Mouse (Mus musculus): Measurements from ENCODE around the gene Sesn3. TPM values are rescaled to one million over a fixed set of nuclear protein-coding genes. Genes with fewer than 3 reads are reported as not detected.
A peak's percentile ranks its signal among the peaks of the same experiment; 100 is the strongest.
"Not testable (repeated sequence)": the region's sequence is repeated elsewhere in the genome, so short reads cannot be mapped to it uniquely, and the experiment has no call there.

The Sesn3 gene
- polyA plus RNA-seq, 1 experiment from 2014 or later = 41.2 TPM

DNA sequence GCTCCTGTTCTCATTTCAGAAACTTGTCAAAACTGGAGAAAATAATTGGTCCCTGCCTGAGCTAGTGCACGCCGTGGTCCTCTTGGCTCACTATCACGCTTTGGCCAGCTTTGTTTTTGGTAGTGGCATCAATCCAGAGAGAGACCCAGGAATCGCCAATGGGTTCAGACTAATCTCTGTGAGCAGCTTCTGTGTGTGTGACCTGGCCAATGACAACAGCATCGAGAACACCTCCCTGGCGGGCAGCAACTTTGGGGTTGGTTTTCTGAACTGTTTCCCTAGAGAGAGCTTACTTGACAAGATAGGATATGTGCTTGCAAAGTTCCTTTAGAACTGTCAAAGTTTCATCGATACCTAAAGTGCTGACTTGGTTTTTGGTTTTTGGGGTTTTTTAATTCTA lies 39.6 kb downstream of the Sesn3 start:
- no peak for ATAC-seq (ENCODE audit: insufficient number of reproducible peaks, insufficient read depth, low FRiP score, low read depth)
- Histone ChIP-seq H3K9me3 (ENCODE audit: control insufficient read depth, low read depth, low read length) (no peaks in the 10 kb centered on the region), H3K36me3 (ENCODE audit: control insufficient read depth, insufficient read depth, low read length) (peaks cover 51% of the 10 kb centered on the region), H3K4me3 (ENCODE audit: low read depth, low read length) (no peak overlapping the region), H3K4me1 (ENCODE audit: control insufficient read depth, insufficient read depth, low read length) (no peaks in the 10 kb centered on the region), H3K27ac (ENCODE audit: low read length) (no peak overlapping the region), H3K4me2 (replicated peaks; ENCODE audit: low read depth, low read length) (no peak overlapping the region), H3K27me3 (ENCODE audit: control insufficient read depth, insufficient read depth, low read length) (no peaks in the 10 kb centered on the region), H3K9ac (replicated peaks; ENCODE audit: low read depth, low read length) (no peak overlapping the region)
- WGBS = 91% methylated on average over 7 of the region's 7 CpGs

- Histone ChIP-seq H3K4me3 (ENCODE audit: low read depth, low read length) (no peak overlapping the region), H3K27me3 (ENCODE audit: control insufficient read depth, insufficient read depth, low read length) (no peaks in the 10 kb centered on the region), H3K4me1 (ENCODE audit: control insufficient read depth, insufficient read depth, low read length) (no peaks in the 10 kb centered on the region), H3K9me3 (ENCODE audit: control insufficient read depth, low read depth, low read length) (no peaks in the 10 kb centered on the region), H3K9ac (replicated peaks; ENCODE audit: low read depth, low read length) (no peak overlapping the region), H3K36me3 (ENCODE audit: control insufficient read depth, insufficient read depth, low read length) (peaks cover 59% of the 10 kb centered on the region), H3K27ac (ENCODE audit: low read length) (no peak overlapping the region), H3K4me2 (replicated peaks; ENCODE audit: low read depth, low read length) (no peak overlapping the region)
- WGBS = 97% methylated on average over 1 of the region's 1 CpGs
- no peak for ATAC-seq (ENCODE audit: insufficient number of reproducible peaks, insufficient read depth, low FRiP score, low read depth)
Measured at GRCm38 (mm10) chr9:14316618-14317017, 41.8 kb downstream of the Sesn3 start.

GRCm38 (mm10) chr9:14335829-14336228 lies 61.0 kb downstream of the Sesn3 start:
- peaks cover 2% of the 10 kb centered on the region; the same call in 1 of the 2 replicates for H3K36me3 ChIP-seq (ENCODE audit: control insufficient read depth, insufficient read depth, low read length)
- H3K27ac ChIP-seq (ENCODE audit: low read length) = no peak overlapping the region
- no peak overlapping the region for H3K4me3 ChIP-seq (ENCODE audit: low read depth, low read length)
- H3K27me3 ChIP-seq (ENCODE audit: control insufficient read depth, insufficient read depth, low read length) = no peaks in the 10 kb centered on the region
- WGBS = 79% methylated on average over 4 of the region's 4 CpGs
- 0 out of 2 replicates have a peak, but pooled peaks cover 2% of the 10 kb centered on the region for H3K4me1 ChIP-seq (ENCODE audit: control insufficient read depth, insufficient read depth, low read length)
- no peak overlapping the region for H3K9ac ChIP-seq (replicated peaks; ENCODE audit: low read depth, low read length)
- no peaks in the 10 kb centered on the region for H3K9me3 ChIP-seq (ENCODE audit: control insufficient read depth, low read depth, low read length)
- H3K4me2 ChIP-seq (replicated peaks; ENCODE audit: low read depth, low read length) = no peak overlapping the region
- ATAC-seq (ENCODE audit: insufficient number of reproducible peaks, insufficient read depth, low FRiP score, low read depth) = no peak

GRCm38 (mm10) chr9:14336901-14337300 lies 62.0 kb downstream of the Sesn3 start:
- Histone ChIP-seq H3K9ac (replicated peaks; ENCODE audit: low read depth, low read length) (no peak overlapping the region), H3K4me3 (ENCODE audit: low read depth, low read length) (no peak overlapping the region), H3K9me3 (ENCODE audit: control insufficient read depth, low read depth, low read length) (no peaks in the 10 kb centered on the region), H3K27ac (ENCODE audit: low read length) (no peak overlapping the region), H3K36me3 (ENCODE audit: control insufficient read depth, insufficient read depth, low read length) (peaks cover 2% of the 10 kb centered on the region; the same call in 1 of the 2 replicates), H3K4me2 (replicated peaks; ENCODE audit: low read depth, low read length) (no peak overlapping the region), H3K27me3 (ENCODE audit: control insufficient read depth, insufficient read depth, low read length) (no peaks in the 10 kb centered on the region), H3K4me1 (ENCODE audit: control insufficient read depth, insufficient read depth, low read length) (0 out of 2 replicates have a peak, but pooled peaks cover 2% of the 10 kb centered on the region)
- 89% methylated on average over 3 of the region's 3 CpGs for WGBS
- no peak for ATAC-seq (ENCODE audit: insufficient number of reproducible peaks, insufficient read depth, low FRiP score, low read depth)

DNA sequence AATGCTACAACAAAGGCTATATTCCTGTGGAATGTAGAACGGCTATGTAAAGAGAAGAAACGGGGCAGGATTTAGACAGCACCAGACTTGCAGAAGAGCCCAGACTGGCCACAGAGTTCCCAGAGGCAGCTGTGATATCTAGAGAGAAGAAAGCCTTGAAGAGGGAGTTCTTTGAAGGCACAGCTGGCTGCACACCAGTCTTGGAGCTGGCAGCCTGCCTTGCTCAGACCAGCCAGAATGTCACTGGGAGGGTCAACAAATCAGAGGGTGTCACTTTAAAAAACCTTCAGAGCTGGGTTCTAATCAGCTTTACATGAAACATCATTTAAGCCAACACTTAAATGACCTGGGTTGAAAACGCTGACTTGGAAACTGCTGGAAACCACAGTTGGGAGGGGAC lies 63.8 kb downstream of the Sesn3 start:
- H3K9ac ChIP-seq (replicated peaks; ENCODE audit: low read depth, low read length) = no peak overlapping the region
- no peak overlapping the region for H3K27ac ChIP-seq (ENCODE audit: low read length)
- 0 out of 2 replicates have a peak, but pooled peaks cover 2% of the 10 kb centered on the region for H3K4me1 ChIP-seq (ENCODE audit: control insufficient read depth, insufficient read depth, low read length)
- WGBS = 58% methylated on average over 3 of the region's 3 CpGs
- ATAC-seq (ENCODE audit: insufficient number of reproducible peaks, insufficient read depth, low FRiP score, low read depth) = no peak
- H3K9me3 ChIP-seq (ENCODE audit: control insufficient read depth, low read depth, low read length) = no peaks in the 10 kb centered on the region
- no peaks in the 10 kb centered on the region for H3K27me3 ChIP-seq (ENCODE audit: control insufficient read depth, insufficient read depth, low read length)
- H3K4me3 ChIP-seq (ENCODE audit: low read depth, low read length) = no peak overlapping the region
- H3K4me2 ChIP-seq (replicated peaks; ENCODE audit: low read depth, low read length) = no peak overlapping the region
- 0 out of 2 replicates have a peak, but pooled peaks cover 2% of the 10 kb centered on the region for H3K36me3 ChIP-seq (ENCODE audit: control insufficient read depth, insufficient read depth, low read length)

DNA sequence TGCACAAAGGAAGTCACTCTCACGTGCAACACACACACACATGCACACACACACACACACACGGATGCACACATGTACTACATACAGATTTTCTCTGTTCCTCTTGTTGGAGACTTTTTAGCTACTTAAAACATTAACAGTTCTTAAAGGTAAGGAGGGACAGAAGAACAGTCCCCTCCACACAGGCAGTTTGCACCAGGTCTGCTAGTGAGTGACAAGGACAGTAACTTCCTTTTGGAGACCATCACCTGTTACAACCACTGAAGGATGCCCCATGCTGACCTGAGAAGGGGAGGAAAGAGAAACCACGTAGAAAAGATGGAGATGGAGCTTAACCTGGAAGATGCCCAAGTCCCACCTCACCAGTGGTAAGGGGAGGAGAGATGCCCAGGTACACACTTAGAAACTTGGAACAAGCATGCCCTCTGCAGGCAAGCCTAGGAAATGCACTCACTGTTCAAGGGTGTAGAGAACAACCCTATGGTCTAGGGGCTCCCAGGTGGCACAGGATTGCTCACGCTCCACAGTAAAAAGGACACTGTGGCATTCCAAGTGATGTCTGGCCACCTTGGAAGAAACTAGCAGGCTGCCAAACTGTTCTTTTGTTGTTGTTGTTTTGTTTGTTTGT lies 67.3 kb downstream of the Sesn3 start:
- Histone ChIP-seq H3K36me3 (ENCODE audit: control insufficient read depth, insufficient read depth, low read length) (no peaks in the 10 kb centered on the region), H3K4me3 (ENCODE audit: low read depth, low read length) (no peak overlapping the region), H3K4me1 (ENCODE audit: control insufficient read depth, insufficient read depth, low read length) (0 out of 2 replicates have a peak, but pooled peaks cover 2% of the 10 kb centered on the region), H3K27ac (ENCODE audit: low read length) (no peak overlapping the region), H3K9ac (replicated peaks; ENCODE audit: low read depth, low read length) (no peak overlapping the region), H3K27me3 (ENCODE audit: control insufficient read depth, insufficient read depth, low read length) (no peaks in the 10 kb centered on the region), H3K4me2 (replicated peaks; ENCODE audit: low read depth, low read length) (no peak overlapping the region), H3K9me3 (ENCODE audit: control insufficient read depth, low read depth, low read length) (no peaks in the 10 kb centered on the region)
- ATAC-seq (ENCODE audit: insufficient number of reproducible peaks, insufficient read depth, low FRiP score, low read depth) = peak; percentile 60; the same call in 1 of the 2 replicates
- WGBS = 57% methylated on average over 4 of the region's 4 CpGs

GRCm38 (mm10) chr9:14345866-14346265 lies 71.0 kb downstream of the Sesn3 start:
- H3K36me3 ChIP-seq (ENCODE audit: control insufficient read depth, insufficient read depth, low read length); H3K4me1 ChIP-seq (ENCODE audit: control insufficient read depth, insufficient read depth, low read length); H3K4me2 ChIP-seq (replicated peaks; ENCODE audit: low read depth, low read length); H3K27me3 ChIP-seq (ENCODE audit: control insufficient read depth, insufficient read depth, low read length); H3K9me3 ChIP-seq (ENCODE audit: control insufficient read depth, low read depth, low read length); H3K4me3 ChIP-seq (ENCODE audit: low read depth, low read length); H3K9ac ChIP-seq (replicated peaks; ENCODE audit: low read depth, low read length); ATAC-seq (ENCODE audit: insufficient number of reproducible peaks, insufficient read depth, low FRiP score, low read depth); H3K27ac ChIP-seq (ENCODE audit: low read length): not testable (repeated sequence)
- WGBS = 88% methylated on average over 4 of the region's 4 CpGs

DNA sequence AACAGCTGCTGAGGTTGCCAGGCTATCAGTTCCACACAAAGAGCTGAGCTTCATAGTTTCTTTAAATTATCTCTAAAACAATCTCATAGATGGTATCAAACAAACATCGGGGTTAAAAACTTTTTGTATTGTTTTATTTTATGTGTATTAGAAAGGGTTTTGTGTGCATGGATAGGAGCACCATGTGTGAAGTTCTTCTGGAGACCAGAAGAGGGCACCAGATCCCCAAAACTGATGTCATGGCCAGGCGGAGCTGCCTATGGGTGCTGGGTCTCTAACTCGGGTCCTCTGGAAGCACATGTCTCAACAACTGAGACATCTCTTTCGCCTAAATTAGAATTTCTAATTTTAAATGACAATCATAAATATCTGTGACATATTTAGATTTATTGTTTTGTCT lies 73.5 kb downstream of the Sesn3 start:
- Histone ChIP-seq H3K36me3 (ENCODE audit: control insufficient read depth, insufficient read depth, low read length) (no peaks in the 10 kb centered on the region), H3K4me3 (ENCODE audit: low read depth, low read length) (no peak overlapping the region), H3K9ac (replicated peaks; ENCODE audit: low read depth, low read length) (no peak overlapping the region), H3K4me2 (replicated peaks; ENCODE audit: low read depth, low read length) (no peak overlapping the region), H3K4me1 (ENCODE audit: control insufficient read depth, insufficient read depth, low read length) (no peaks in the 10 kb centered on the region), H3K27me3 (ENCODE audit: control insufficient read depth, insufficient read depth, low read length) (no peaks in the 10 kb centered on the region), H3K9me3 (ENCODE audit: control insufficient read depth, low read depth, low read length) (no peaks in the 10 kb centered on the region), H3K27ac (ENCODE audit: low read length) (no peak overlapping the region)
- WGBS = 61% methylated on average over 4 of the region's 4 CpGs
- no peak for ATAC-seq (ENCODE audit: insufficient number of reproducible peaks, insufficient read depth, low FRiP score, low read depth)

DNA sequence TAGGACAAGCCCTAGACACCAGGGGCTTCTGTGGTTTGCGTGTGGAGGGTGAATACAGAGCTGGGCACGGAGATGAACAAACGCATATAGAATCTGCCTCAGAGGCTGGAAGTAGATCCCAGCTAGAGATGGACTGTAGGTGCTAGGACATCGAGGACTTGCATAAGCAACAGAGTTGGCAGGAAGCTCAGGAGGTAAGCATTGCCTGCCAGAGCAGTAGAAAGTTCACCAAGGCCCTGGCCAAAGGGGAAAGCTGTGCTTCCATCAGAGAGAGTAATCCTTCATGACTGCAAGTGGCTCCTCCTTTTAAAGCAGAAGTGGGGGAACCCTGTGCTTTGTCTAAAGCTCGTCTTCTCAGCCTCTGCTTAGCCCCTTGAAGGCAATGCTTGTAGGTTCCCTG lies 74.5 kb downstream of the Sesn3 start:
- H3K9me3 ChIP-seq (ENCODE audit: control insufficient read depth, low read depth, low read length) = no peaks in the 10 kb centered on the region
- H3K4me3 ChIP-seq (ENCODE audit: low read depth, low read length) = no peak overlapping the region
- H3K4me1 ChIP-seq (ENCODE audit: control insufficient read depth, insufficient read depth, low read length) = no peaks in the 10 kb centered on the region
- H3K36me3 ChIP-seq (ENCODE audit: control insufficient read depth, insufficient read depth, low read length) = no peaks in the 10 kb centered on the region
- ATAC-seq (ENCODE audit: insufficient number of reproducible peaks, insufficient read depth, low FRiP score, low read depth) = no peak
- no peak overlapping the region for H3K4me2 ChIP-seq (replicated peaks; ENCODE audit: low read depth, low read length)
- no peaks in the 10 kb centered on the region for H3K27me3 ChIP-seq (ENCODE audit: control insufficient read depth, insufficient read depth, low read length)
- no peak overlapping the region for H3K9ac ChIP-seq (replicated peaks; ENCODE audit: low read depth, low read length)
- 84% methylated on average over 5 of the region's 5 CpGs for WGBS
- H3K27ac ChIP-seq (ENCODE audit: low read length) = no peak overlapping the region

All from stomach, embryonic 14.5 days (tissue).